Mouse (Mus musculus) spleen, adult 18-20 months (tissue): Measurements from ENCODE around the gene Dnlz.
A peak's percentile ranks its signal among the peaks of the same experiment; 100 is the strongest.
"Not testable (repeated sequence)": the region's sequence is repeated elsewhere in the genome, so short reads cannot be mapped to it uniquely, and the experiment has no call there.

Experiments
- DNase-seq, 2 experiments: peaks; one replicate each; pipeline ENCODE4 v3.0.0; 2022; ENCODE audit warnings: mixed read lengths in 2 of 2

The Dnlz gene

GRCm38 (mm10) chr2:26351358-26352290, at the start of gene Dnlz:
Gene Dnlz (minus strand): TSS chr2:26352110.
- DNase-seq, result peak; percentile 85 to 93

- no peak for DNase-seq
These were observed 49.1 kb upstream of the Dnlz start for GRCm38 (mm10) chr2:26401023-26401422.

- DNase-seq, result no peak
These were observed 48.4 kb upstream of the Dnlz start for GRCm38 (mm10) chr2:26400296-26400695.

GRCm38 (mm10) chr2:26399647-26400046, 47.7 kb upstream of the Dnlz start:
- DNase-seq, result no peak

- no peak for DNase-seq
These were observed 47.1 kb upstream of the Dnlz start for GRCm38 (mm10) chr2:26398978-26399377.

GRCm38 (mm10) chr2:26391617-26392016, 39.7 kb upstream of the Dnlz start:
- DNase-seq, result no peak

- DNase-seq, result no peak
These were observed 39.0 kb upstream of the Dnlz start for GRCm38 (mm10) chr2:26390954-26391353.

GRCm38 (mm10) chr2:26389154-26389690, 37.3 kb upstream of the Dnlz start, which contains the start of the genes Entr1 and Pmpca:
Gene Entr1 (minus strand): TSS chr2:26389316.
Gene Pmpca (plus strand): TSS chr2:26389339.
- DNase-seq, result peak; percentile 71 to 82

- DNase-seq, result peak in 1 of 2 experiments; percentile 16
These were observed 36.8 kb upstream of the Dnlz start for GRCm38 (mm10) chr2:26388682-26389153.

GRCm38 (mm10) chr2:26387713-26388112, 35.8 kb upstream of the Dnlz start:
- DNase-seq, result no peak

- not testable (repeated sequence) for DNase-seq
These were observed 29.0 kb upstream of the Dnlz start for GRCm38 (mm10) chr2:26380871-26381270.

- peak; percentile 67 to 81 for DNase-seq
These were observed 28.3 kb upstream of the Dnlz start, which contains the start of gene Snapc4 for GRCm38 (mm10) chr2:26380131-26380771. Gene Snapc4 (minus strand): TSS chr2:26380653.

- no peak for DNase-seq
These were observed 20.5 kb upstream of the Dnlz start for GRCm38 (mm10) chr2:26372396-26372795.

GRCm38 (mm10) chr2:26368572-26368971, 16.7 kb upstream of the Dnlz start:
- no peak for DNase-seq

- no peak for DNase-seq
These were observed 16.0 kb upstream of the Dnlz start for GRCm38 (mm10) chr2:26367911-26368310.

GRCm38 (mm10) chr2:26364738-26365465, 13.0 kb upstream of the Dnlz start:
- DNase-seq, result no peak

- DNase-seq, result no peak
These were observed 11.6 kb upstream of the Dnlz start for GRCm38 (mm10) chr2:26363481-26363880.

GRCm38 (mm10) chr2:26362991-26363390, 11.1 kb upstream of the Dnlz start:
- DNase-seq, result no peak

GRCm38 (mm10) chr2:26360772-26361171, 8.9 kb upstream of the Dnlz start, which contains the start of gene Card9:
Gene Card9 (minus strand): TSS chr2:26360918.
- DNase-seq, result no peak

GRCm38 (mm10) chr2:26359983-26360382, 8.1 kb upstream of the Dnlz start:
- DNase-seq, result no peak

GRCm38 (mm10) chr2:26358667-26359320, 6.9 kb upstream of the Dnlz start:
- DNase-seq, result no peak

GRCm38 (mm10) chr2:26357484-26357883, 5.6 kb upstream of the Dnlz start:
- DNase-seq, result no peak
